Mouse (Mus musculus): ENCODE measurements around the gene Eme2.

The Eme2 gene

DNA sequence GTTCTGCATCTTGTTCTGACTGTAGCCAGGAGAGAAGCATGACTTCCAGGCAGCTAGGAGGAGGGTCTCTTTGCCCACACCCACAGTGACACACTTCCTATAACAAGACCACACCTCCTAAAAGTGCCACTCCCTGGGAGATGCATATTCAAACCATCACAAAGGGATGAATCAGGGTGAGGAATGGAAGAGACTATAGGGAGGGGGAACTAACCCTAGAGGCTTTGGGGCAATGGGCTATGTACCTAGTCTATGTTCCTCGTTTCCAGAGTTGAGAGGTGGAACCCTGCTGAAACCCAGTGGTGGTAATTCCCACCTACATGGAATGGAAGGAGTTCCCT is 20.5 kb downstream of the Eme2 start:
- DNase-seq = no peak

DNA sequence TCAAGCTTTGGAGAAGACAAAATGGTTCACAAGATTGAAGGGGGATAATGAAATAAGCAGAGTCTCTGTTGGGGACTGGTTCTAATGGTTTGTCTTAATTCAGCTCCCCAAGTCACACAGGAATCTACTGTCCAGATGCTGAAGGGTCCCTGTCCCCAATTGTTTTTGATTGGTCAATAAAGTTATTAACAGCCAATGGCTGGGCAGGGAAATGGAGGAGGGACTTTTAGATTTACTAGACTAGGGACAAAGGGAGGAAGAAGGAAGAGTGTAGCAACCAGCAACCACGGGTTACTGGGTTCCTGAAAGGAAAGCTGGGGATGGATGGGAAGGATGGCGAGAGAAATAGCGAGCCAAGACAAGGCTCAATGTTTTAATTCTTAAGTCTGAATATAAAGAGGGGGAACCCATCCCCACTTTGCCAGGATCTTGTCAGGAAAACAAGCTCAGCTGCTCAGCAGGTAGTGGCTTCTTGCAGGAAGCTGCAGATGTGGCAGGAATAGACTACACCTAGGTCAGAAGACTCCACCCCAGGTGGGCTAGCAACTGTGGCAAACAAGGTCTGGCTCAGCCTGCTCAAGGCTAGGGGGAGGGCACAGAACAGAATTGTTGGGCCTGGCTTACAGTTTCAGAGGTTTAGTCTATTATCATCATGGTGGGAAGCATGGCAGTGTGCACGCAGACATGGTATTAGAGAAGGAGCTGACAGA is 21.0 kb downstream of the Eme2 start:
- no peak for DNase-seq

DNA sequence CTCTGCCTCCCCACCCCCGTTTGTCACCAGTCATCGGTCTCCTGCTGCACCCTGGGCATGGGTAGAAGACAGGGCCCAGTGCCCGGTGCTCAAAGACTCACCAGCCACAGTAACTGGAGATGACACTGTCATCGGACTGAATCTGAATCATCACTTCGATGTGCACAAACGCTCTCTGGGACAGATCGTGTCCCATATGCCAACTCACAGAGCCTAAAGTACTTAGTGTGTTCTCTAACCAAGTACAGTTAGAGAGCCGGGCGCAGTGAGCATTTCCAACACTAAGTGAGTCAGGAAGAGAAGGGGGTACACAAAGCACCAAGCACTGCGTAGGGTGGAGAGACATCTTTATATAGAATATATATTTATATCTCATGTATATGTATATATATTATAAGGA is 27.0 kb downstream of the Eme2 start:
- no peak for DNase-seq

DNA sequence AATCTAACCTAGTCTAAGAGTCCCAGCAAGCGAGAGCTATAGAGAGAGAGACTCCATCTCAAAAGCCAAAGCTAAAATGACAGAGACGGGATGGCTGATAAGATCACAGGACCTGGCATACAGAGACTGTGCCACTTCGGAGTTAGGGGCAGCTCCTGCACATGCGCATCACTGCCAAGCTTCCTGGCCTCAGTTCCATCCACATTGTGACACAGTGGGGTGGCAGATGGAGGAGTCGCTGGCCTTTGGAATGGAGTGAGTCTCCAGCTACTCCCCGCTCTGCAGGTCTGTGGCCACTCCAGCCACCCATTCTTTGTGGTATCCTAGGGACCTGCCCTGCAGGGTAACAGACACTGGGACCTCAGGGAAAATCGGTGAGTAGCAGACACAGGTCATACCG is 29.1 kb downstream of the Eme2 start, which contains the start of gene Igfals:
Gene Igfals (plus strand): TSS at position 222 of the 400 bp plus-strand sequence.
- peak; percentile 84 for DNase-seq

DNA sequence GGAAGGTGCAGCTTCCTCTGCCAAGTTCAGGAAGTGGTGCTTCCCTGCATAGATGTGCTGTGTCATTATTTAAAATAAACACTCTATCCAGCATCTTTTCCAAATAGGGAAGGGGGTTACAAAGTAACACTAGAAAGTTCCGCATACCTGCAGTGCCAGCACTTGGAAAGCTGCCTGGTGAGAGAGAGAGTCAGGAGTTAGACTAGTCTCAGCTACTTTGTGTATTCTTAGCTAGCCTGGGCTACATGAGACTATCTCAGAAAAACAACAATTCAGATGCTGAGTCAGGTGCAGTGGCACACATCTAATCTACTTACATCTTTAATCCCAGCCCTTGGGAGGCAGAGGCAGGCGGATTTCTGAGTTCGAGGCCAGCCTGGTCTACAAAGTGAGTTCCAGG is 33.1 kb downstream of the Eme2 start:
- no peak for DNase-seq

DNA sequence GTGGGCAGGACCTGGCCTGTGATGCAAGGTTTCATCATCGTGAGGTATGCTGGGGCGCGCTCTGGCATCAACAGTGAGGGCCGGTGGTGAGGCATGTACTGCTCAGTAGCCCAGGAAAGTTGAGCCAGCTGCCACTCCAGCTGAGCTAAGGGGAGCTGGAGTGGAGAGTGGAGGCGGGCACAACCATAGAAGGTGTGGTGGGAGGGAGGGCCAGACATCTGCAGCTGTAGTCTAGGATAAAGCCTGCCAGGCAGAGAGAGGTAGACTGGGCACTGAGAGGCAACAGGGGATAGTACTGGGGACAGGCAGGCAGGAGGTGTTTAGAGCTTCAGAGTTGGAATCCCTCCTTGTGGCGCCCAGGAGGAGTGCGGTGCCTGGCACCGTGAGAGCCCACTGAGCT is 34.8 kb downstream of the Eme2 start:
- DNase-seq = no peak

DNA sequence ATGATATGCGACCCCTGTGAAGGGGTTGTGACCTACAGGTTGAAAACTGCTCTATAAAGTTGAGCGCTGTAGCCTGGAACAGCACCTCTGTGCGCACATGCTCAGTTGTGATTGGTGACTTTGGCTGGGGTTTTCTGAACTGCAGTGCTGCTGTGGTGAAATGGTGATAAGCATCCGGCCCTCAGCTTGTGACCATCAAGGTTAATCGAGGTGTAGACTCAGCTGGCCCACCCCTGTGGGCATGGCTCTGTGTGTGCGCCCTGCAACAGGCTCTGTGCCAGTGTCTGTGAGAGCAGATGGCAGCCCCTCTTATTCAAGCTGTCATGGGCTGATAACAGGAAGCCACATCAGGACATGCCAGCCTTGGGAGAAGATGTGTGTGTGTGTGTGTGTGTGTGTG is 35.9 kb downstream of the Eme2 start:
- no peak for DNase-seq

DNA sequence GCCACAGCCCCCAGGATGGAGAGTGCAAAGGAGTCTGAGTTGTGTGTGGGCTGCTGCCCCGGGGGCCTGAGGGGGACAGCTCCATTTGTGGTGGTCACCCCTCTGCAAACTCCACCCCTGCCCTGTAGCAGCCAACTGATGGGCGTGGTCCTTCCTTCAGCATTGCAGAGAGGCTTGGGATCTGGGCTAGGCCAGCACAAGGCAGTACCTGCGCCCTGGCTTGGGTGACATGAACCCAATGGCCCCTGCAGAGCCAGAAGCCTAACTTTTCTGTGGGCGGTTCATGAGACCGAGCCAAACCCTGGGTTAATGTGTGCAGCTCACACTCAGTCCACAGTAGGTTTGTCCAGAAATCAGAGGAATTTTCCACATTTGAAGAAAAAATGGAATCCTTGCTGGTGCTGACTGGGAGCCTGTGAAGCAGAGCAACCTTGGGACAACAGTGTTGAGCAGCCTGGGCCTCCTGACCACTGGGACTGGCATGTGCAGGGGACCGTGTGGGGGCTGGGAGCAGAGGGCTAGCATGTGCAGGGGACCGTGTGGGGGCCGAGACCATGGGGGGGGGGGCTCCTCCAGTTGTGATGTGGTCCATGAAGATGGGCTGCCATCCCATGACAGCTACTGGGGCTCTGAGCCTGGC is 36.9 kb downstream of the Eme2 start:
- DNase-seq = no peak

DNA sequence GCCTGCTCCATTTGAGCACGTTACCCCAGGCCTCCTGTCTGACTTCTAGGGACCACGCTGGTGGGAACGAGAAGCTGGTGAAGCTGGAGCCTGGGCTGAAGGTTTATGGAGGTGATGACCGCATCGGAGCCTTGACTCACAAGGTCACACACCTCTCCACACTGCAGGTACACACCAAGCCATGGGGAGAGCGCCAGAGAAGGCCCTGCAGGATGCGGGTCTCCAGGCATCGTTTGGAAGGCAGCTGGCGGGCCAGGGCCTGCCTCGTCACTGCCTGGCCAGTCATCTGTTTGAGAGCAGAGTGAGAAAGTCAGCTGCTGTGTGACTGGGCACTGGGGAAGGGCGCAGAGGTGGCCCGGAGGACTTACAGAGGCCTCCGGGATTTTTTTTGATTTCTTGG is 38.3 kb downstream of the Eme2 start:
- no peak for DNase-seq

DNA sequence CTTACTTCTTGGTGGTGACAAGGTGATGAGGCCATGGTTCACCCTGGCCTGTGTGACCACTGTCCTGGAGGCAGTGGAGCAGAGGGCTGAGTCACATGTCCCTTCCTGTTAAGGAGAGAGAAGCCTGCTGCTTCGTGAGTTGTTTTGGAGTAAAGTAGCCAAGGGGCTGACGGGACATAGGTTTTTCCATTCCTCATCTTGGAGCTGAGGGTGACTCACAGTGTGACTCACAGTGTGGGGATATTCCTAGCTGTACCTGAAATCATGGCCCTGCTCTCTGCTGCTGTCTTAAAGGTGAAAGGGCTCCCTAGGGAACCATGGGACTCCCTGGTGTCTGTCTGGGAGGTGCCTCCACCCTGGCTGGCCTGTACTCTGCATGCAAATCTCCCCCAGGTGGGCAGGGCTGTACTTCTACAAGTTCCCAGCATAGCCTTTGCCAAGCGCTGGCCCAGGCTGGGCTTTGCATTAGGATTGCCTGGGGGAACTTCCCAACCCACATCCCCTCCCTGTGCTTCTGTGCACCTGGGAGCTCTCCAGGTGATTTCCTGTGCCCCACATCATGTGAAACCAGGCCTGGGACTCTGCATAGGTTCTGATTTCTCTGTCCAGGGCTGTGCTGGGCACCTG is 38.9 kb downstream of the Eme2 start:
- DNase-seq = no peak

DNA sequence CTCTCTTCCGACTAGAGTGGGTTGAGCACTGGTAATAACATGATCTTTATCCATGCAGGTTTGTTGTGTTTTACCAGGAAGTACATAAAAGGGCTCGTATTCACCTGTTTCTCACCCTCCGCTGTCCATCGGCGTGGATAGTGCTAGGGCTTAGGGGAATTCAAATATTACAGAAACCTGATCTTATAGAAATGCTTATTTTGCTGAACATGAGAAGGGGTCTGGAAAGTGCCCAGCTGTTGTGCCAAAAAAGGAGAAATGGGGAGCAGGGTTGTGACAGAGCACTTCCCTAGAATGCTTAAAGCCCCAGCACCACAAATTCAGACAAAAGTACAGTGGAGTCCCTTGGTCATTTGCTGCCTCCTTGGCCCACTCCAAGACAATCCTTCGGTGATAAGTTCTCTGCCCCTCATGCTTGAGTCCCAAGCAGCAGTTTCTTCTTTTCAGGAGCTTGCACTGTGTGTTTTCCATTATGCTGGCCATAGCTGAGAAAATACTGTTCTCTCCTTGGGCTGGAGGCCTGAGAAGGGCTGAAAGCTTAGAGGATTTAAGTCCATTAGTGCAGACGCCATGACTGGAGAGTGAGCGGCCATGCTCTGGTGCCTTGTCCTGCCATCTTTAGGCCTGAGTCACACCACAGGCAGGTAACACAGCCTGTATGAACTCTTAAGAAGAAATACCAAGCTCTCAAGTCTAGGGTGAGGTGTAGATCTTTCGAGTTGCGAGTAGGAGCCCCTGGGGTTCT is 43.3 kb downstream of the Eme2 start:
- DNase-seq = no peak

DNA sequence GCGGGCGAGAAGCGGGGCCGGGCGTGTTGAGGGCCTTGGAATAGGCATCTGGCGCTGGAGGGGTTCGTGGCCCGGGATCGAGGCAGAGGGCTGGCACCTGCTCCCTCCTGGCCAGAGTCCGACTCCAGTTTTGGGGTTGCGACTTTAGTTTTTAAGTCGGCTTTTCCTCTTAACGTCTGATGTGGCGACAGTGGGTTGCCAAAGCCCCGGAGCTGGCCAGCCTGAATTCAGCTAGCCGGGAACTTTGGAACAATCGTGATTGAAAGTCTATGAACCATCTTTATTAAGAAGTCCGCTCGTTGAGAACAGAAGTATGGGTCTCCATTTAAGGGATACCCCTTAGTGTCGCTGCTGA is 44.1 kb downstream of the Eme2 start:
- DNase-seq = no peak

DNA sequence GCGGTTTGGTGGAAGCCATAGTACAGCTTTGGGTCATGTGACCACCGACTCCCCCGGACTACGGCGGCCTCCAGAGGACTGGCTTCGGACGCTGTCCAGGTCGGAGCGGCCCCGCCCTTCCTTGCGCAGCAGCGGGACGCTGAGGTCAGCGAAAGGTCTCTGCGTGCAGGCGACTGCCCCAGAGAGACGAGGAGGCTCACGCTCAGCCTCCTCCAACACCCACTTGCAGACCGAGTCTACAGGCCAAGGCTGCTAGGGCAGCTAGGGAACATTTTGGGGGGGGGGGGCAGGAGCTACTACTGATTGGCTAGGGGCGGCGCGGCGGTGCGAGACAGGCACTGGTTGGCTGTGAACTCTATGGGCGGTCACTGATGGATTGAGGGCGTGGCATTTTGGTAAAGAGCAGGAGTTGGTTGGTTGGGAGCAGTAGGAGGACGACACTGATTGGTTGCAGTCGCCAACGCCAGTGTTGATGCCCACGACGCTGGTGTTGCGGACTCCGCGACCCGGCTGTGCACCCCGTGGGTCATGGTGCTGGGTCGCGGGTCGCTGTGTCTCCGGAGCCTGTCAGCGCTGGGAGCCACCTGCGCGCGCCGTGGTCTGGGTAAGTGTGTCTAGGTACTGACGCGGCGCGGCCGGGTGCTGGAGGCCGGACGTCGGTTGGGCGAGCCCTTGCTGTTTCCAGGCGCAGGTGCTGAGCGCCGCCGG is 44.7 kb downstream of the Eme2 start, which contains the start of gene Fahd1:
Gene Fahd1 (minus strand): TSS at position 300 of the 708 bp plus-strand sequence.
- peak; percentile 94 for DNase-seq

DNA sequence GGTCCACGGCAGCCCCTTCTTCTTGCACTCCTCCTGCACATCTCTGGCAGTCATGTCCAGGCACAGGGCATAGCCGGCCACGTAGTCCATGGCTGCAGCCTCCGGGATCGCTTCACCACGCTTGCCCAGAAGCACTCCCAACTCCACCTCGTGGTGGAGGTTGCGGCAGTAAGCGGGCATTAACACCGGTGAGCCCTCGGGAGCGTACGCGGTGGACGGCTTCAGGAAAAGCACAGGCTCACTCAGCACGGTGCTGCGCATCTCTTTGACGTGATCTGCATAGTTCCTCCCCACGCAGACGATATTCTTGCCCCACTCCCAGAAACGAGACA is 45.2 kb downstream of the Eme2 start:
- no peak for DNase-seq

DNA sequence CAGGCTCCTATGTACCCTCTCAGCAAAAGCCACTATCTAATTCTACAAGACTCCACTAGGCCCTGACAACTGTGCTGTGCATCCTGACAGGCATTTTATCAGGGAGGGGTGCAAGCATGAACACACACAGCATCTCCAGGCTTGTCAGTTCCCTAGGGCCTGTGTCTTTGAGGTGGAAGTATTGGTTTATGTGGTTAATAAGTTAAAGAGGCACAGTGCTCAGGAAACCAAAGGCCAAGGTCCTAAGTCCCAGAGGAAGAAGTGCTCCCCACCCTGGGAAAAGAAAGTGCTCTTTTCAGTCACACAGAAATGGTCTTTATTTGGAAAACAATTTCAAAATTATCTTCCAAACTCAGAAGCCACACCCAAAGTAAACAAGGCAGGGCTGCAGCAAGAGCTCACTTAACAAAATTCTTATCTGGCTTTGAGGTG is 46.3 kb downstream of the Eme2 start:
- DNase-seq = no peak

DNA sequence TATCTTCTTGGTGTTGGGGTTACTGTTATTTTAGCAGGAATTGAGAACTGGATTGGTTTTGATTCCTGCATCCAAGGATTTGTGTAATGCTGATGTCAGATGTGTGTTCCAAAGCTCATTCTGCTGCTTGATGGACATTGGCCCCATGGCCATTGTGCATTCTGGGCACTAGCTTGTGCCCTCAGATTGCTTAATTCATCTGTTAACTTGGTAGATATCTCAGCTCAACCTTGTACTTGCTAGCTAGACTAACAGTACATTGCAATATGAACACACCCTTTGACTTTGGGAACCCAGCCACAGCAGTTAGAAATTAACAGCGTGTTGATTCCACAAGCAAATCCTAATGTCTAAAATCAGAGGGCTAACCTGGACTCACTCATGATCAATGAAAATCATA is 47.5 kb downstream of the Eme2 start:
- no peak for DNase-seq

DNA sequence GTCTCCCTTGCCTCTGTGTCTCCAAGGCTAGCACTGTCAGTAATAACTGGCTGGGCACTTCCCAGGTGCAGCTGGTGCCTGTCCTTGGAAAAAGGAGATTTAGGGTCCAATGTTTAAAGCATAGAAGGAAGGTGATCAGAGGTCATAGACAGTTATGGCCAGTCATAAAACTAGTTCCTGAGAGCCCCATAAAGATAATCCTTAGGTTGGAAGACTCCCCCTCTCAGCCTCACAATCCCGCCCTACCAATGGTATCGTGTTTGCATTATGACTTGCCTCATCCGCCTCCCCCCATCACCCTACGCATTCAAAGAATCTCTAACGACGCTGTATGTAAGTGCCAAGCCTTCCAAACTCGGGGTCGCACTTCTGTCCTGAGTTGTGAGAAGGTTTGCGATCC is 50.4 kb downstream of the Eme2 start:
- no peak for DNase-seq

DNA sequence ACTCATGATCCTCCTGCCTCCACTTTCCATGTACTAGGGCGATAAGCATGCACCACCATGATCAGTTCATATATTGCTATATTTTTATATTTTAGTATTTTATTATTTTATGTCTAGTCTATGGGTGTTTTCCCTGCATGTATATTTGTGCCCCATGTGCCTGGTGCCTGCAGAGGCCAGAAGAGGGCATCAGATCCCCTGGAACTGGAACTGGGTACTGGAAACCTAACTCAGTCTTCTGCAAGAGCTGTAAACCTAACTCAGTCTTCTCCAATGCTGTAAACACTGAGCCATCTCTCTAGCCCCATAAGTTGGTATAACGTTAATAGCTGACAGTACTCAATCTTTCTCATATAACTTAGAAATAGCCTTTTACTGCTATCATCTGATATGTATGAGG is 52.3 kb downstream of the Eme2 start:
- DNase-seq = no peak

DNA sequence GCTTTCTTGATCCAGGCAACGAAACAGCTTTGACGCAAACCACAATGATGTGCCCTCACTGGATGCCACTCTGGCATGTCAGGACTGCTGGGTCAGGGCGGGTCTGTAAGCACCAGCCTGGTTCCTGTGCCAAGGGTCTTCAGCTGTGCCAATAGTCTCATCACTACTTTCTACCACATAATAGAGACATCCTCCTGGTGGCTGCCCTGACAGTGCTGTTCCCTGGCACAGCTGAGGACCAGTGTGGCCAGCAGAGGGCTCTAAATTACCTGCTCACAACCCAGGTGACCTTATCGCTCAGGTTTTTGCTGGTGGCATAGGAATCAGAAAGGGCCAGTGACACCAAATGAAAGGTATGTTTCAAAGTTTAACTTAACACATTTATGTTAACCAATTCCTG is 53.8 kb downstream of the Eme2 start:
- DNase-seq = no peak

DNA sequence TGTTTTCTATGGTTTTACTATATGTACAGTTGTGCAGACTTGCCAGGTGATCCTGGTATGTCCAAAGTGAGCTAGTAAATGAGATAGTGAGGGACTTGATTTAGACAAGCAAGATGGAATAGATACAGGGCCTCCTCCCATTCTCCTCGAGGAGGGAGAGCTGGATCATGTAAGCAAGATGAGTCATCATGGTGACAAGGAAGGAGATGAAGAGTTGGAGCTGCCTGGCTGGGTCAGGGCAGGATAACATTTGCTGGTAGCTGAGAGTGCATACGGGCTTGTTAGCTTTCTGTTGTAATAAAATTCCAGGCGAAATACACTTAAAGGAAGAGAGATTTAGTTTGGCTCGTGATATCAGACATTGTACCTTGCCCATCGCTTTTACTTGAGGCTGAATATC is 54.5 kb downstream of the Eme2 start:
- no peak for DNase-seq

DNA sequence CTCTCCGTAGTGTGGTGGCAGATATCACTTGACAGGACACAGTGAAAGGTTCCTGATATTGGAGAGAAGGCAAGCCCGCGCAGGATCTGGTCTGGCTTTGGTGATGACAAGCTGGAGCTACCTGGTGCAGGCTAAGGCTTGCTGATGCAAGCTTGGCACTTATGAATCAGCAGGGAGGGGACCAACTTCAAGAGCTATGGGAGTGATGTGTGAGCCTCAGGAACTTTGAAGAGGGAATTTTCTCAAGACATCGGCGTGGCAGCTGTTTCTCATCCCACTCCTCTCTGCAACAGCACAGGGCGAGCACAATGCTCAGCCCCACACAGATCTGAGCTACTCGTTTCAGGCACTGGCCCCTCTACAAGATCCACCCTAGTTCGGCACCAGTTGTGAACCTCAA is 55.0 kb downstream of the Eme2 start, which contains the start of gene Hagh:
Gene Hagh (plus strand): TSS at position 302 of the 400 bp plus-strand sequence.
- DNase-seq = no peak
